Comparison of ENCODE assay signal across 31 mouse cellular contexts in genomic region chr16:9011077-9011476, GRCm38 (mm10).
"Had no signal": no experiment of that assay in that cellular context is flagged by ENCODE, and none has a peak within 500 bp of the region (broad histone marks: within the 10 kb centered on the region; RNA-seq: fewer than 3 reads in every experiment).

No protein-coding gene starts in this region.

- H3K9me3 ChIP-seq: limb, embryonic 10.5 days; limb, embryonic 12.5 days; limb, embryonic 13.5 days; limb, embryonic 15.5 days; liver, embryonic 12.5 days; liver, embryonic 13.5 days; liver, embryonic 15.5 days; lung, embryonic 15.5 days; midbrain, embryonic 10.5 days; midbrain, embryonic 12.5 days; midbrain, embryonic 13.5 days; midbrain, embryonic 15.5 days; neural tube, embryonic 12.5 days had no signal

- ATAC-seq: liver, embryonic 12.5 days; liver, postnatal 0 days; lung, postnatal 0 days; midbrain, embryonic 13.5 days; midbrain, embryonic 15.5 days; midbrain, embryonic 16.5 days had no signal

- H3K27me3 ChIP-seq: limb, embryonic 12.5 days; liver, embryonic 12.5 days; liver, embryonic 13.5 days; liver, embryonic 15.5 days; lung, embryonic 15.5 days; midbrain, embryonic 15.5 days; neural tube, embryonic 12.5 days had no signal

- H3K9ac ChIP-seq: limb, embryonic 12.5 days; limb, embryonic 13.5 days; limb, embryonic 15.5 days; liver, embryonic 12.5 days; liver, embryonic 13.5 days; liver, embryonic 14.5 days; liver, embryonic 15.5 days; liver, postnatal 0 days; lung, embryonic 14.5 days; lung, embryonic 15.5 days; midbrain, embryonic 12.5 days; midbrain, embryonic 13.5 days; midbrain, embryonic 15.5 days; neural tube, embryonic 12.5 days had no signal

- H3K27ac ChIP-seq: limb, embryonic 10.5 days; limb, embryonic 12.5 days; limb, embryonic 13.5 days; limb, embryonic 15.5 days; liver, embryonic 12.5 days; liver, embryonic 13.5 days; liver, embryonic 14.5 days; liver, embryonic 15.5 days; lung, embryonic 15.5 days; macrophage; midbrain, embryonic 10.5 days; midbrain, embryonic 12.5 days; midbrain, embryonic 13.5 days; midbrain, embryonic 15.5 days; neural tube, embryonic 12.5 days had no signal

- H3K4me3 ChIP-seq: limb, embryonic 10.5 days; limb, embryonic 12.5 days; limb, embryonic 13.5 days; limb, embryonic 15.5 days; liver, embryonic 12.5 days; liver, embryonic 13.5 days; liver, embryonic 15.5 days; lung, embryonic 15.5 days; midbrain, embryonic 10.5 days; midbrain, embryonic 12.5 days; midbrain, embryonic 13.5 days; midbrain, embryonic 15.5 days; myocyte; neural tube, embryonic 12.5 days had no signal

- H3K36me3 ChIP-seq: limb, embryonic 10.5 days; limb, embryonic 12.5 days; limb, embryonic 13.5 days; limb, embryonic 15.5 days; liver, embryonic 12.5 days; liver, embryonic 13.5 days; liver, embryonic 15.5 days; lung, embryonic 15.5 days; midbrain, embryonic 10.5 days; midbrain, embryonic 12.5 days; midbrain, embryonic 13.5 days; midbrain, embryonic 15.5 days; neural tube, embryonic 12.5 days had no signal

- H3K4me2 ChIP-seq: limb, embryonic 12.5 days; limb, embryonic 13.5 days; limb, embryonic 15.5 days; liver, embryonic 11.5 days; liver, embryonic 12.5 days; liver, embryonic 13.5 days; liver, embryonic 15.5 days; lung, embryonic 14.5 days; lung, embryonic 15.5 days; midbrain, embryonic 11.5 days; midbrain, embryonic 12.5 days; midbrain, embryonic 13.5 days; midbrain, embryonic 15.5 days; neural tube, embryonic 12.5 days had no signal

- DNase-seq: left cerebral cortex, postnatal 4 days; liver; liver, embryonic 13.5 days; liver, postnatal 0 days; lung, adult 18-20 months; lung, adult 2 months; lung, embryonic 14.5 days; lung, postnatal 10 days; lung, postnatal 14 days; lung, postnatal 36 days; lung, postnatal 4 days; midbrain, embryonic 14.5 days had no signal

- H3K4me1 ChIP-seq: limb, embryonic 12.5 days; limb, embryonic 13.5 days; liver, embryonic 12.5 days; liver, embryonic 13.5 days; liver, embryonic 15.5 days; lung, embryonic 15.5 days; midbrain, embryonic 13.5 days; midbrain, embryonic 15.5 days; neural tube, embryonic 12.5 days had no signal
